Mouse (Mus musculus) cerebellum, adult 2 months (tissue): Measurements from ENCODE around the gene Tac4.

Source experiments
- CTCF ChIP-seq: fragments of 200-500 bp; IDR thresholded peaks from 2 replicates; pipeline ENCODE4 v1.5.1; 2011; ENCODE audit warnings: low read depth, mild to moderate bottlenecking, control low read depth, low read length, moderate library complexity, borderline replicate concordance; ENCODE audit not compliant: insufficient read depth
- POLR2A ChIP-seq: fragments of 200-500 bp; IDR thresholded peaks from 2 replicates; pipeline ENCODE4 v1.6.1; 2011; ENCODE audit warnings: low read length, control low read depth, borderline replicate concordance; ENCODE audit not compliant: insufficient read depth

DNA sequence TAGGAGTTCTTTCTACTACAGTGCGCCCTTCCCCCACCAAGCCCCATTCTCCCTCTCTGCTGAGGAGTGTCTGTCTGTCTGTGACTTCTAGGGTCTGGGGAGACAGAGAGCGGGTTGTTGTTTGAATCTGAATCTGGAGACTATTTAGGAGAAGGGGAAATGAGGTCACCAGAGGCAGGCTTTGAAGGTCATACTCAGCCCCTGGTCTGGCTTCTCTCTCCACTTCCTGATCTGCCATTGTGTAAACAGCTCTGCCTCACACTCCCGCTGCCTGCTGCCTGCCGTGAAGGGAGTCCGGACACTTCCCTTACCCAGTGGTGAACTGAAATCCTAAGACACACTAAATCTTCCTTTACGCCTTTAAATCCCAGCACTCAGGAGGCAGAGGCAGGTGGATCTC, 22.9 kb upstream of the Tac4 start:
- TF ChIP-seq POLR2A = no peak
- TF ChIP-seq CTCF = no peak
